Mouse (Mus musculus): ENCODE data around the gene Fam83f.
"Not testable (repeated sequence)": the region's sequence is repeated elsewhere in the genome, so short reads cannot be mapped to it uniquely, and the experiment has no call there.

Gene Fam83f

GRCm38 (mm10) chr15:80705828-80706549 is 34.3 kb downstream of the Fam83f start:
- DNase-seq (ENCODE audit: low spot score in 2 of 2) = peak; percentile 48 to 75

DNA sequence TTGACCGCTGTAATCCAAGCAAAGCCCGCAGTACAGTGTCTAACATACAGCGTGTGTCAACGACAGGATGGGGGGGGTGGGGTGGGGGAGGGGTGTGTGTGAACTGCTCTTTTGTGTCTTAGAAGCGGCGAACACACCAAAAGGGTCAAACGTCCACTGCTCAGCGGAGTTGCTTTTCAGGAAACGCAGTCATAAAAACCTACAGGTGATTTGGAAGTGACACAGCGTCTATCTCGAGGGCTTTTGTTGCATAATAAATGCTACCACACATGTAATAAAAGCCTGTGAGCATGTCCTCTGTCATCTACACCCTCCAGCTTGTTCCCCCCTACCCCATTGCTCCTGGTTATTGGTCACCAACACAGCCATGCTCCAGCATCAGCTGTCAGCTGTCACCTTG is 34.9 kb downstream of the Fam83f start:
- no peak for DNase-seq (ENCODE audit: low spot score in 2 of 2)

DNA sequence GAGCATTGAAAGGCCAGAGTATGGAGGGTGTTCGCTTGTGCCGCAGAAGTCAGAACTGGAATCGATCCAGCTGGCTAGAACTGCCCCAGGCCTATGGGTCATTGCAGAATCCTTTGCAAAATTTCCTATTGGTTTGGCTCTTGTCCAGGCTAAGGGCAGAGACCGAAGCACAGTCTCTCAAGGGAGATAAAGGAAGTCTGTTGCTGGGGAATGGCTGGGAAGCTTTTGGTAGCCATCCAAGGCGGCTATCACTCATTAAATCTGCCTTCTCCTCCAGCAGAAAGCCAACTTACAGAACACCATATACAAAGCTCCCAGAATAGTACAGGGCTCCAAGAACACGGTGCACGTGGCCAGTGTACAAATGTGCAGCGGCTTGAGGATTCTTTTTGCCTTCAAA is 35.4 kb downstream of the Fam83f start:
- peak; percentile 79 to 86 for DNase-seq (ENCODE audit: low spot score in 2 of 2)

- peak; percentile 39 to 81 for DNase-seq (ENCODE audit: low spot score in 2 of 2)
Observed at GRCm38 (mm10) chr15:80709593-80709992, 37.9 kb downstream of the Fam83f start.

DNA sequence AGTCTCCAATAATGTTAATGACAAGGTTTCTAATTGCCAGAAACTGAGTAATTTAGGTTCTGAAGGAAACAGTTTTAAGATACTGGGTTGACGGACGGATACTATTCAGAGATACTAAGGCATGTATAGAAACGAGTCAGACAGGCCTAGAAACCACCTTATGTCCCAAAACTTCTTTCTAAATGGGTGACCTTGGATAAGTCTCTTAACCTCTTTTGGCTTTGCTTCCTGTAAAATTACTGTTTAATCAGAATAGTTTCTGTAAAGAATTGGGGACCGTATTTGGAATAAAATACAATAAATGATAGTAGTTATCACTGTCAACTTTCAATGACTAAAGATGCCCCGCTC is 38.6 kb downstream of the Fam83f start:
- DNase-seq (ENCODE audit: low spot score in 2 of 2) = no peak

DNA sequence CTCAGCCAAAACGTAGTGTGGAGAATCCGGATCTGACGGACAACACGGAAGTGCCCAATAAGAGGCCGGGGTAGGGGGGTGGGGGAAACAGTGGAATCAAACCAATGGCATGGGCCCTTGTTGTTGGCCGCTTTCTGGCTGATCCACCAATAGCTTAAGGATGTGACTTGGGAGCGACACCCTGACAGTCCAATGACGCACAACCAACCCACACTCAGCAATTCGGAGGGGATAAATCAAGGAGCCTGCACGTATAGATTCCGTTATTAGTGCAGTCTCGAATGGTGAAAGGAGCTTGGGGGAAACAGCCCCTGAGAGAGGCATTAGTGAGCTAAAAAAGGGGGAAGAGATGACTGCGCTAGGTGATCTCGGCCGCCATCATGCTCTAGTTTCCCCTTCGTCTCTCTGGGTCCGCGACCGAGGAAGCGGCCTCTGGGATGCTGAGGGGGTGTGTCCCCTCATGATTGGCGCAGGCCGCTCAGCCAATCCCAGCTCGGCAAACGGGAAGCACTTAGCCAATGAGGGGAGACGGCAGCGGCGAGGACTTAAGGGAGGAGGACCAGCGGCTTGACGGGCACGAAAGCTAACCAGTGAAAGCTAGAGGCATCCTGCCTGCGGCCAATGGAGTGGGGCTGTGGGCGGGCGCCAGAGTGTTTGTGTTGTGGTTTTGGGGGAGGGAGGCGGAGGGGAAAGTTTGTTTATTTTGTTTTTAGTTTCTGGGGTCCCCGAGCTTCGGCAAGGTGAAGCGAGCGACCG is 39.1 kb downstream of the Fam83f start, which contains the start of gene Tnrc6b:
Tnrc6b (plus strand) TSS at position 706 of the 756 bp plus-strand sequence.
- DNase-seq (ENCODE audit: low spot score in 2 of 2) = peak; percentile 99

GRCm38 (mm10) chr15:80711401-80712151 is 39.9 kb downstream of the Fam83f start:
- peak; percentile 43 to 50 for DNase-seq (ENCODE audit: low spot score in 2 of 2)

DNA sequence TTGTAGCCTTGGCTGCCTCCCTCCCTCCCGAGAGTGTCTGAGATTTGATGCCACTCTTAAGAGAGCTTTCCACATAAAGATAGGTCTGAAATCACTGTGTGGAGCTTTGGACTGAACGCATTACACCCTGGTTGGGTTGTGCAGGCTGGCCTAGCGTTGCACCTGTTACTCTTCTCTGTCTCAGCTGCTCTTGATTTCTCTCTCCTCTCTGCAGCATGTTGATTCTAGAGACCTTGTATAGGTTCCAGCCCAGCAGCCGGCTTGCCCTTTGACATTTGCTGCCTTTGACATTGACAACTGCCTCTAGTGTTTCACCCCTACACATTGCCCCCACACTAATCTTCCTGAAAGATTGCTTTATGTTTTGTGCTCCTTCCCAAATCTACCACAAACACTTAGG is 42.7 kb downstream of the Fam83f start:
- no peak for DNase-seq (ENCODE audit: low spot score in 2 of 2)

- no peak for DNase-seq (ENCODE audit: low spot score in 2 of 2)
Observed at GRCm38 (mm10) chr15:80716631-80717135, 45.0 kb downstream of the Fam83f start.

- DNase-seq (ENCODE audit: low spot score in 2 of 2) = peak in 1 of 2 experiments; percentile 64
Observed at GRCm38 (mm10) chr15:80717431-80717830, 45.8 kb downstream of the Fam83f start.

GRCm38 (mm10) chr15:80720249-80720648 is 48.6 kb downstream of the Fam83f start:
- no peak for DNase-seq (ENCODE audit: low spot score in 2 of 2)

DNA sequence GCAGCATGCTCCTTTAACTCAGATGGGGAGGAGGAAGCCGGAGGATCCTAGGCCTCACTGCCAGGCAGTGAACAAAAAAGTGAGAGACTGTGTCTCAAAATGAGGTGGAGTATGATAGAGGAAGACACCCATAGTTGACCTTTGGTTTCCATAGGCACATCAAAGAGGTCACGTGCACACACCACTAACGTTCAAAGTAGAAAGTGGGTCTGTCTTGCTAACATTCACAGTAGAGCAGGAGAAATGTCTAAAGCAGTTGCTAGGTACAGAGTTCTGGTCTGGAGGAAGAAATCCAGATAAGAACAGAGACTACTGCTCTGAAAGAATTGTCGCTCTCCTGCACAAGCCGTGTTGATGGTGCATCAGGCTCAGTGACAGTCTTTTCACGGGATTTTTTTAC is 50.2 kb downstream of the Fam83f start:
- DNase-seq (ENCODE audit: low spot score in 2 of 2) = no peak

GRCm38 (mm10) chr15:80722366-80722765 is 50.7 kb downstream of the Fam83f start:
- no peak for DNase-seq (ENCODE audit: low spot score in 2 of 2)

- no peak for DNase-seq (ENCODE audit: low spot score in 2 of 2)
Observed at GRCm38 (mm10) chr15:80729477-80729876, 57.8 kb downstream of the Fam83f start.

DNA sequence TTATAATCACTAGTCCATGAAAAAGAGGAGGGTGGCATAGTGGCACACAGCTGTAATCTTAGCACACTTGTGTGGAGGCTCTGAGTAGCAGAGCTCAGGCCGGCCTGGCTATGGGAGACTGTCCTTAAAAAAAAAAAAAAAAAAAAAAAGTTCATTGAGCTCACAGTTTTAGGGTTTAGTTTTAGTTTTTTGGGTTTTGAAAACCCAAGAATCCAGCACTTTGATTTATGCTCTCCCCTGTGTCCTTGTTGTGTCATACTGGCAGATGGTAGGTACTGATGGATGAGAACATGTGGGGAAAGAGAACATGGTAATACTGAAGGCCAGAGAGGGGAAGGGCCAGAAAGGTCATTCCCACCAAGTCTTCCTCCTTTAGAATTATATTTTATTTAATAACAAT is 59.4 kb downstream of the Fam83f start:
- DNase-seq (ENCODE audit: low spot score in 2 of 2) = no peak

DNA sequence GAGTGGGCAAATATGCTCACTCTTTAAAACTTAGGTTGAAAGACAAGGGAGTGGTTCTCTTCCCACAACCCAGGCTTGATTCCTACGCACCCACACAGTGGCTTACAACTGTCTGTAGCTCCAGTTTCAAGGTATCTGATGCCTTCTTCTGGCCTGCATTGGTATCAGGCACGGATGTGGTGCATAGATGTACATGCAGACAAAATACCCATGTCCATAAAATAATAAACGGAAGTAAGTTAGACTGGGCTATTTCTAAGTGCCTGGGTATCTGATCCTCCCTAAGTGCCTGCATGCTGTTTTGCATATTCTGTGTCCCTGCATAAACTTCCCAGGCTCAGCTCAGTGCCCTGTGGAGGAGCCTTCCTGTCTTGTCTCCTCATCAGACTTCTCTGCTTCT is 59.9 kb downstream of the Fam83f start:
- DNase-seq (ENCODE audit: low spot score in 2 of 2) = no peak

DNA sequence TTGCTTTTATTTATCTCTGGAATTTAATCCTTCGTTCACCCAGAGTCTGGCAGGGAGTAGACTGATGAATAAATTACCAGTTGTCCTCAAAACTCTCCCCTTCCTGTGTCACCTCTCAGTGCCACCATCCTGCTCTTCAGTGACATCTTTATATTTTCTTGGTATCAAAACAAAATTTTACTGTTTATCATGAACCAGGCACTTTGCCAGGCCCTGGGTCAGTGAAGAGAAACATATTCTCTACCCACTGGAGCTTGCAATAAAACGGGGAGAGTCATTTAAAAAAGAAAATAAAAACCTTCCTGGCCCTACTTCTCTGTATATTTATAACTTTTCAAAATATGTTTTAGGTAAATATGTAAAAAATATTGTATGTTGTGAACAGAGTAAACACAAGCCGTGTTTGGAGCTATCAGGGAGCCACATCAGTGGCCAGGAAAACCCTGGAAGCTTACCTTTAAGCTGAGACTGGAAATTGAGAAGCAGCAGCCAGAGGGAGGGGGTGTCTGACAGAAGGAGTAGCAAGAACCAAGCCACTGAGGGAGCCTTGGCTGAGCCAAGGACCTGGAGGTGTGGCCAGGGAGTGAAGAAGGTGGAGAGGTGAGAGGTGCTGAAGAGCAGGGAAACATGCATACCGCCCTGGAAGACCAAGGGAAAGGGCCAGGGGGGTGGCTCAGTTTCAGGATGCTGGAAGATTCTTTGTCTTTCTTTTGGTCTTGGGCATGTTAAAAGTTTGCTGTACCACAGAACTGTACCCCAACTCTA is 60.8 kb downstream of the Fam83f start:
- DNase-seq (ENCODE audit: low spot score in 2 of 2) = no peak

GRCm38 (mm10) chr15:80735300-80735699 is 63.7 kb downstream of the Fam83f start:
- no peak for DNase-seq (ENCODE audit: low spot score in 2 of 2)

DNA sequence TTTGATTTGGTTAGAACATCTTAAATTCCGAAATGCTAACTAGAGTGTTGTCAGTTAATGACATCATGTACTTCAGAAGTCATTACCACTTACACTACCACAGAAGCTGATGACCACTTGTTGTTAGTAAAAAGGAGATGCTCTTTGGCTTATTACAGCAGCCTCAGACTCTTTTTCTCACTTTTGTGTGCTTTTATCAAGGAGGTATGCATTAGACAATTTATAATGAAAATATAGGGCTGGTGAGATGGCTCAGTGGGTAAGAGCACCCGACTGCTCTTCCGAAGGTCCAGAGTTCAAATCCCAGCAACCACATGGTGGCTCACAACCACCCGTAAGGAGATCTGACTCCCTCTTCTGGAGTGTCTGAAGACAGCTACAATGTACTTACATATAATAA is 64.1 kb downstream of the Fam83f start:
- not testable (repeated sequence) for DNase-seq (ENCODE audit: low spot score in 2 of 2)

GRCm38 (mm10) chr15:80736553-80736952 is 64.9 kb downstream of the Fam83f start:
- DNase-seq (ENCODE audit: low spot score in 2 of 2) = no peak

DNA sequence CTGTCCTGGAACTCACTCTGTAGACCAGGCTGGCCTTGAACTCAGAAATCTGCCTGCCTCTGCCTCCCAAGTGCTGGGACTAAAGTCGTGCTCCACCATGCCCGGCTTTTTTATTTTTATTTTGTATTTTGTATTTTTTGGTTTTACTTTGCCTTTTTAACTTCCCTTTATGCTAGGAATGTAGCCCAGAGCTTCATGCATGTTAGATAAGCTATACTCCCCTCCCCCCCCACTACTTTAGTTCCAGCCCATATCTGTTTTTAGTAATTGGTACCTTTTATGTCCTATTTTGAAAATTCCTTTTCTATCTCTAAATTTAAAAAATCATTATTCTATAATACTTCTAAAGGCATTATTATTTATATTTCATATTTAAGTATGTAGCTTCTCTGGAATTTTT is 66.6 kb downstream of the Fam83f start:
- DNase-seq (ENCODE audit: low spot score in 2 of 2) = no peak

DNA sequence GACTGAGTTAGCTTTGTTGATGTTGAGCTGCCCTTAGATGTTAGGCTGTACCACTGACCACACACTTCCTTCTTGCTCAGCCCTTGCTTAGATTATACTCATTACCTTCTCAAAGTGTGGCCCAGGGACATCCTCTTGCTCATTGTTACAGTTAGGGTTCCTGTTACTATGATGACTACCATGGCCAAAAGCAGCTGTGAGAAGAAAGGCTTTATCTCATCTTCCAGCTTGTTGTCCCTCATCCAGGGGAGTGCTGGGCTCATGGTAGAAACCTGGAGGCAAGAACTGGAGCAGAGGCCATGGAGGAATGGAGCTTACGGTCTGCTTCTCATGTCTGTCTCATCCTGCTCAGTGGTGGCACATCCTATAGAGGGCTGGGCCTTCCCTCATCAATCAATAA is 68.3 kb downstream of the Fam83f start:
- no peak for DNase-seq (ENCODE audit: low spot score in 2 of 2)
